In the genomic region with DNA sequence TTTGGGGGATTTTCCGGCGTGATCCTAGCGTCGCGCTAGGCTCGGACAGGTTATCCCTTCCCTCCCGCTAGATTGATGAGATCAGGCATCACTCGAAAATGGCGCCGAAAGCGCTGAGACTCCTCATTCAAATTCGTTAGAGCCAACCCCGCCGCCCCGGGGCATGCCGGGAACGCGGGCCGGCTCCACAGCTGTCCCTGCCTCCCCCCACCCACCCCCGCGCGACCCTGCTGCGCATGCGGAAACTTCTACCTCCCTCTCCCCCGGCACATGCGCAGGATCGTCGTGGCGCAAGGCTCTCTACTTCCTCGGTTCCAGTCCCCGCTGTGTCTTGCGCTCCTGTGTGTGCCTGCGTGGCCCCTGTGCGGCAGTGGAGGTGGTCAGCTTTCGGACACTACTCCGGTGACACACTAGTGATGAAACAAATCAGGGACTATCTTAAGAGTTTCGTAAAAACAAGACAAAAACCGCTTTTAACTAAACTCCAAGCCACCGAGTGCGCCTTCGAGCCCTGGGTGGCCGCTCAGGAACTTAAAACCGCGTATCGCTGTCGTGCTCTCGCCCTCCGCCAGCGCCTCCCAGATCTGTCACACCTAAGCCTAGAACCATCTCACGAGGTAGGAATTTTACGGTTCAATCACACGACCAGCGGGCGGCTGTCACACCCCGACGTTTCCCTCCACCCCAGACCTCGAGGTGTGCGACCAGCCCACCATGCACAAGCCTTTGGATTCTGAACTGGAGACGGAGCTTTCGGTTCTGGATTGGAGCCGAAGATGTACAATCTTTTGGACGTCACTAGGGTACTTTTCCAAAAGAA, we compare ENCODE assay signal across 8 mouse cellular contexts. TPM values are rescaled to one million over a fixed set of nuclear protein-coding genes. Genes with fewer than 3 reads are reported as not detected.
DNase-seq lines count a peak whose midpoint lies in the region; ATAC-seq lines count a peak whose summit lies in the region.

No protein-coding gene starts in this region.

- peaks cover 90% of the 10 kb centered on the region for H3K79me2 ChIP-seq in macrophage (ENCODE audit: inconsistent target)

- DNase-seq in T-cell, adult 2 months (ENCODE audit: low spot score), result peak; percentile 97
- peak; percentile 92 to 96 for DNase-seq in cerebellum, postnatal 36 days
- peak; percentile 91 to 94 for DNase-seq in frontal cortex, postnatal 36 days (ENCODE audit: low spot score in 2 of 2)
- peak; percentile 95 to 97 for DNase-seq in left cerebral cortex, adult 18-20 months (ENCODE audit: low spot score in 2 of 2)
- peak; percentile 96 for DNase-seq in right cerebral cortex, adult 18-20 months
- peak; percentile 84 for DNase-seq in urinary bladder, postnatal 10 days (ENCODE audit: low spot score)

- peak; percentile 96 for ATAC-seq in hindbrain, embryonic 16.5 days

- peak overlapping the region; percentile 78 for H3K9ac ChIP-seq in hindbrain, embryonic 16.5 days (ENCODE audit: low read depth, low read length)

- no peaks in the 10 kb centered on the region for H3K9me3 ChIP-seq in hindbrain, embryonic 16.5 days (ENCODE audit: control insufficient read depth, low read length)

- H3K4me2 ChIP-seq in hindbrain, embryonic 16.5 days (ENCODE audit: low read length), result peak overlapping the region; percentile 59

- no peaks in the 10 kb centered on the region for H3K27me3 ChIP-seq in hindbrain, embryonic 16.5 days (replicated peaks; ENCODE audit: control insufficient read depth, insufficient read depth, low read length)

- 3% methylated on average over 62 of the region's 62 CpGs for WGBS in hindbrain, embryonic 16.5 days
- WGBS in macrophage (ENCODE audit: missing documents), result 1% methylated on average over 59 of the region's 62 CpGs

- H3K27ac ChIP-seq in hindbrain, embryonic 16.5 days (ENCODE audit: low read depth, low read length), result peak overlapping the region; percentile 80
- peak overlapping the region; percentile 87 for H3K27ac ChIP-seq in macrophage

- no peaks in the 10 kb centered on the region for H3K36me3 ChIP-seq in hindbrain, embryonic 16.5 days (ENCODE audit: control insufficient read depth, insufficient read depth, low read length)
- no peaks in the 10 kb centered on the region for H3K36me3 ChIP-seq in macrophage (ENCODE audit: inconsistent target)

- H3K4me3 ChIP-seq in hindbrain, embryonic 16.5 days (ENCODE audit: low read length), result peak overlapping the region; percentile 78
- peak overlapping the region; percentile 61 for H3K4me3 ChIP-seq in macrophage (ENCODE audit: inconsistent target)

- H3K4me1 ChIP-seq in hindbrain, embryonic 16.5 days (ENCODE audit: control insufficient read depth, insufficient read depth, low read depth, low read length), result no peaks in the 10 kb centered on the region

RNA-seq across cellular contexts. Expression of gene Kcnrg, which starts 41.6 kb away (rescaled TPM):
- polyA plus RNA-seq in hindbrain, embryonic 16.5 days (2015; fragmentation: Nextera tagmentation; extraction: Ambion mirVana), result 2.6 and 2.7 TPM in 2 replicates
- total RNA-seq in left cerebral cortex, adult 18-20 months (2021), result under 1 TPM; 0.74 to 0.77 TPM
- 1 to 10 TPM in 1 of 26 experiments, under 1 TPM in 13, not detected in 12; 0.33 to 1.2 (median 0.55) TPM for total RNA-seq in macrophage (2018; cell fraction: chromatin; rRNA removed)
- under 1 TPM in 4 of 26 experiments, not detected in 22; 0.06 to 0.15 (median 0.10) TPM for total RNA-seq in macrophage (2018; cell fraction: cytosol; rRNA removed)
- 1 to 10 TPM in 1 of 26 experiments, under 1 TPM in 11, not detected in 14; 0.24 to 1.1 (median 0.43) TPM for total RNA-seq in macrophage (2018; cell fraction: nucleus; rRNA removed)
- not detected in 3 replicates for polyA plus RNA-seq in macrophage (2018)

RNA-seq across cellular contexts. Expression of gene Trim13, which starts 50.8 kb away (rescaled TPM):
- 40.8 and 41.0 TPM in 2 replicates for polyA plus RNA-seq in hindbrain, embryonic 16.5 days (2015; fragmentation: Nextera tagmentation; extraction: Ambion mirVana)
- total RNA-seq in left cerebral cortex, adult 18-20 months (2021), result 10 to 100 TPM in 1 of 2 experiments, 1 to 10 TPM in 1; 9.4 to 11.5 TPM
- total RNA-seq in macrophage (2018; cell fraction: chromatin; rRNA removed), result 10 to 100 TPM in 10 of 26 experiments, 1 to 10 TPM in 16; 2.1 to 38.3 (median 6.0) TPM
- 10 to 100 TPM in 10 of 26 experiments, 1 to 10 TPM in 16; 5.5 to 41.2 (median 7.3) TPM for total RNA-seq in macrophage (2018; cell fraction: cytosol; rRNA removed)
- total RNA-seq in macrophage (2018; cell fraction: nucleus; rRNA removed), result 10 to 100 TPM in 14 of 26 experiments, 1 to 10 TPM in 12; 5.6 to 35.1 (median 10.7) TPM
- polyA plus RNA-seq in macrophage (2018), result 6.3 to 8.2 TPM (median 7.2 TPM) in 3 replicates

Comparison
In these comparisons a context has a peak if more than half of its experiments do, and no peak if none do; other contexts are left out.
1. Peak in every context shown above with its lines: DNase-seq, ATAC-seq, H3K4me3 ChIP-seq and H3K27ac ChIP-seq.